ENCODE assay signal across 9 mouse cellular contexts in genomic region chr2:153712646-153713091, GRCm38 (mm10). TPM values are rescaled to one million over a fixed set of nuclear protein-coding genes. Genes with fewer than 3 reads are reported as not detected.
DNase-seq lines count a peak whose midpoint lies in the region; ATAC-seq lines count a peak whose summit lies in the region.
"Had no signal": no experiment of that assay in that cellular context is flagged by ENCODE, and none has a peak within 500 bp of the region (broad histone marks: within the 10 kb centered on the region; RNA-seq: fewer than 3 reads in every experiment).

No protein-coding gene starts in this region.

- H3K4me2 ChIP-seq in midbrain, embryonic 11.5 days, result no peak overlapping the region

- intact Hi-C loops in left cerebral cortex, postnatal 25 days (cut with DNase I), result loop anchor here (5.0 kb wide), 1 partner anchor 85 kb away; no protein-coding TSS in a partner anchor

- H3K4me1 ChIP-seq in midbrain, embryonic 11.5 days (ENCODE audit: control insufficient read depth, insufficient read depth, low read length), result no peaks in the 10 kb centered on the region

- no peak for ATAC-seq in midbrain, embryonic 11.5 days (ENCODE audit: low FRiP score)

- no peak overlapping the region for H3K9ac ChIP-seq in midbrain, embryonic 11.5 days (ENCODE audit: low read length)

- WGBS in midbrain, embryonic 11.5 days, result 17% methylated on average over 3 of the region's 3 CpGs

- H3K9me3 ChIP-seq in midbrain, embryonic 11.5 days (ENCODE audit: control insufficient read depth, low read length), result no peaks in the 10 kb centered on the region

- H3K27ac ChIP-seq in midbrain, embryonic 11.5 days (ENCODE audit: low read depth, low read length), result peak overlapping the region; percentile 3; the same call in 1 of the 2 replicates
- H3K27ac ChIP-seq: kidney, postnatal 0 days had no signal

- DNase-seq in right cerebral cortex, adult 18-20 months, result peak; percentile 28
- DNase-seq in right cerebral cortex, postnatal 25 days, result no peak
- peak; percentile 13 to 40 for DNase-seq in frontal cortex, postnatal 10 days (ENCODE audit: low spot score in 2 of 2)
- peak; percentile 13 to 43 for DNase-seq in left cerebral cortex, postnatal 25 days (ENCODE audit: low spot score in 2 of 2)
- DNase-seq in midbrain, embryonic 11.5 days (ENCODE audit: low spot score, missing footprints), result peak; percentile 37
- DNase-seq in adrenal gland, postnatal 36 days, result no peak
- no peak for DNase-seq in cerebellum, adult 9-10 months
- DNase-seq in ovary, postnatal 14 days (ENCODE audit: low spot score), result no peak

- no peaks in the 10 kb centered on the region for H3K36me3 ChIP-seq in midbrain, embryonic 11.5 days (ENCODE audit: control insufficient read depth, insufficient read depth, low read length)

- no peak overlapping the region for H3K4me3 ChIP-seq in midbrain, embryonic 11.5 days (ENCODE audit: low read depth, low read length)

- H3K27me3 ChIP-seq in midbrain, embryonic 11.5 days (ENCODE audit: control insufficient read depth, insufficient read depth, low read length), result no peaks in the 10 kb centered on the region

RNA-seq across cellular contexts. Expression of gene Dnmt3c, which starts 16.2 kb away (rescaled TPM):
- not detected for total RNA-seq in left cerebral cortex, postnatal 25 days (2021)
- polyA plus RNA-seq in midbrain, embryonic 11.5 days (2014; fragmentation: Nextera tagmentation; extraction: Ambion mirVana), result 0.07 TPM in 1 of 2 replicates, not detected in the other
- total RNA-seq in adrenal gland, postnatal 36 days (2021), result not detected
- polyA plus RNA-seq: kidney, postnatal 0 days had no signal

RNA-seq across cellular contexts. Expression of gene Mapre1, which starts 28.4 kb away (rescaled TPM):
- total RNA-seq in left cerebral cortex, postnatal 25 days (2021), result 100 to 1,000 TPM in 1 of 2 experiments, 10 to 100 TPM in 1; 92.4 to 101 TPM
- polyA plus RNA-seq in midbrain, embryonic 11.5 days (2014; fragmentation: Nextera tagmentation; extraction: Ambion mirVana), result 394 and 463 TPM in 2 replicates
- total RNA-seq in adrenal gland, postnatal 36 days (2021), result 100 to 1,000 TPM in 1 of 2 experiments, 10 to 100 TPM in 1; 100.0 to 116 TPM

Comparison
In these comparisons a context has a peak if more than half of its experiments do, and no peak if none do; other contexts are left out.
1. DNase-seq: peak in right cerebral cortex, adult 18-20 months (single experiment), frontal cortex, postnatal 10 days (2 of 2), left cerebral cortex, postnatal 25 days (2 of 2) and midbrain, embryonic 11.5 days (single experiment); none in right cerebral cortex, postnatal 25 days (single experiment), adrenal gland, postnatal 36 days (0 of 2), cerebellum, adult 9-10 months (single experiment) and ovary, postnatal 14 days (single experiment).